Mouse (Mus musculus) liver, adult 2 months (tissue): Measurements from ENCODE around the gene Soga3. TPM values are rescaled to one million over a fixed set of nuclear protein-coding genes. Genes with fewer than 3 reads are reported as not detected.

Source experiments
- DNase-seq: peaks from one replicate; pipeline ENCODE4 v3.0.0-alpha.2; 2011; ENCODE audit warnings: low read depth, low spot score; ENCODE audit errors: extremely low read depth
- H3K27ac ChIP-seq: fragments of 200-500 bp; replicated peaks from 2 replicates; pipeline ENCODE4 v1.5.1; 2012; ENCODE audit warnings: low read depth, mild to moderate bottlenecking, control low read depth, inconsistent platforms, low read length; ENCODE audit not compliant: insufficient read depth
- H3K27me3 ChIP-seq: fragments of 200-500 bp; 2 replicates; pipeline ENCODE4 v1.6.1; 2012; ENCODE audit warnings: mild to moderate bottlenecking, moderate library complexity, low read length, inconsistent platforms; ENCODE audit not compliant: control insufficient read depth, insufficient read depth
- H3K36me3 ChIP-seq: fragments of 200-500 bp; 2 replicates; pipeline ENCODE4 v1.6.1; 2012; ENCODE audit warnings: low read length, inconsistent platforms; ENCODE audit not compliant: control insufficient read depth, insufficient read depth
- H3K4me1 ChIP-seq: fragments of 200-500 bp; 2 replicates; pipeline ENCODE4 v1.6.1; 2011; ENCODE audit warnings: low read length; ENCODE audit not compliant: control insufficient read depth, insufficient read depth
- H3K4me3 ChIP-seq: fragments of 200-500 bp; 2 replicates; pipeline ENCODE4 v1.5.1; 2011; ENCODE audit warnings: low read depth, mild to moderate bottlenecking, control low read depth, low read length, moderate library complexity; ENCODE audit not compliant: insufficient read depth
- H3K79me2 ChIP-seq: fragments of 200-500 bp; 2 replicates; pipeline ENCODE4 v1.6.1; 2012; ENCODE audit warnings: inconsistent platforms, mild to moderate bottlenecking, low read length, moderate library complexity; ENCODE audit not compliant: control insufficient read depth, insufficient read depth
- H3K9ac ChIP-seq: fragments of 200-500 bp; 2 replicates; pipeline ENCODE4 v1.6.1; 2012; ENCODE audit warnings: low read depth, mild to moderate bottlenecking, control low read depth, inconsistent platforms, low read length
- CTCF ChIP-seq: fragments of 200-500 bp; IDR thresholded peaks from 2 replicates; pipeline ENCODE4 v1.5.1; 2011; ENCODE audit warnings: low read depth, low read length, control low read depth
- POLR2A ChIP-seq: fragments of 200-500 bp; IDR thresholded peaks from 2 replicates; pipeline ENCODE4 v1.6.1; 2011; ENCODE audit warnings: low read length, control low read depth; ENCODE audit not compliant: insufficient read depth; ENCODE audit errors: extremely low read depth
- WGBS: fragments of 180-500 bp; shearing (Covaris S2); methylation state at CpG from one replicate; pipeline ENCODE4 v1.1.7; 2018; 5-methylcytosine and 5-hydroxymethylcytosine counted together
- polyA plus RNA-seq: library from polyadenylated mRNA; depleted of rRNA; stranded (reverse); fragments of >200 nt; gene quantifications from 2 replicates; pipeline ENCODE4 v1.2.3, GENCODE M21; 2012
- total RNA-seq: library from RNA; depleted of rRNA; stranded (reverse); fragments of >200 nt; gene quantifications from 2 replicates; pipeline ENCODE4 v1.2.3, GENCODE M21; 2014

Soga3 gene
- total and polyA plus RNA-seq, 2 experiments: not detected

DNA sequence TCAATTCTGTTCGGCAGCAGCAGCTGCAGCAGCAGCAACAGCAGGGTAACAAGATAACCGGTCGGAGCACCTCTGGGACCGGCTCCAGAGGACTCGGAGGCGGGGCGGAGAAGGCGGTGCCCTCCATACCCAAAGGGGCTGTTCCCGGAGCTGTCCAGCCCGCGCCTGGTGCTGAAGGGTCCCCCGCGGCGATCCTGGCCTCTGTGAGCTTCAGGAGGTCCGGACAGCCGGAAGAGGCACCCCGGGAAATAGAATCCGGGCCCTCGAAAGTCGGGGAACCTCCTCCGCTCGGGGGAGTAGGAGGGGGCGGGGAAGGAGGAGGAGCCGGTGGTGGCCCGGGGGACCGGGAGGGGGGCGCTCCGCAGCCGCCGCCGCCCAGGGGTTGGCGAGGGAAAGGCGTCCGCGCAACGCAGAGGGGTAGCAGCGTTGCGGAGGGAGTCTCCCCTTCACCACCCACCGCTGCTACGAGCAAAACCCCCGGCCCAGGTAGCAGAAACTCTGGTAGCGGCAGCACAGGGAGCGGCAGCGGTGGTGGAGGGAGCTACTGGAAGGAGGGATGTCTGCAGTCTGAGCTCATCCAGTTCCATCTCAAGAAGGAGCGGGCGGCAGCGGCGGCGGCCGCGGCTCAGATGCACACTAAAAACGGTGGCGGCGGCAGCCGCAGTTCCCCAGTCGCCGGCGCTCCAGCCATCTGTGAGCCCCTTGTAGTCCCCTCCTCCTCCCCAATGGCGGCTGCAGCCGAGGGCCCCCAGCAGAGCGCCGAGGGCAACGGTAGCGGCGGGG, 3.4 kb downstream of the Soga3 start:
- H3K36me3 ChIP-seq: no peaks in the 10 kb centered on the region
- TF ChIP-seq CTCF: no peak
- TF ChIP-seq POLR2A: no peak
- H3K4me1 ChIP-seq: no peaks in the 10 kb centered on the region
- H3K79me2 ChIP-seq: no peaks in the 10 kb centered on the region
- no peak overlapping the region for H3K9ac ChIP-seq
- H3K27me3 ChIP-seq: peaks cover 20% of the 10 kb centered on the region
- no peak overlapping the region for H3K27ac ChIP-seq
- peak overlapping the region; percentile 49; the same call in 1 of the 2 replicates for H3K4me3 ChIP-seq
- WGBS: 1% methylated on average over 58 of the region's 65 CpGs
- DNase-seq: peak; percentile 29

- no peak overlapping the region for H3K9ac ChIP-seq
- no peak overlapping the region for H3K27ac ChIP-seq
- WGBS: 3% methylated on average over 12 of the region's 12 CpGs
- no peak for DNase-seq
- H3K27me3 ChIP-seq: peaks cover 20% of the 10 kb centered on the region
- H3K4me1 ChIP-seq: no peaks in the 10 kb centered on the region
- H3K4me3 ChIP-seq: no peak overlapping the region
- no peak for TF ChIP-seq CTCF
- TF ChIP-seq POLR2A: no peak
- no peaks in the 10 kb centered on the region for H3K36me3 ChIP-seq
- no peaks in the 10 kb centered on the region for H3K79me2 ChIP-seq
These were observed 4.0 kb downstream of the Soga3 start for GRCm38 (mm10) chr10:29147641-29147990.

DNA sequence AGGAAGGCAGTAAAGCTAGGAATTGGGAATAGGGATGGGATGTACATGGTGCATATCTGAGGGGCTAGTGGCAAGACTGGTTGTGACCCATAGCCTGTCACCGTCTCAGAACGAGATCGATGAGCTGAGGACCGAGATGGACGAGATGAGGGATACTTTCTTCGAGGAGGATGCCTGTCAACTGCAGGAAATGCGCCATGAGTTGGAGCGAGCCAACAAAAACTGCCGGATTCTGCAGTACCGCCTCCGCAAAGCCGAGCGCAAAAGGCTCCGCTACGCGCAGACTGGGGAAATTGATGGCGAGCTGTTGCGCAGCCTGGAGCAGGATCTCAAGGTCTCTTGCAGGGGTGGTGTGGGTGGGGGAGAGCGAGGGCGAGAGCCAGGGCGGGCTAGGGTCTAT, 4.4 kb downstream of the Soga3 start:
- Histone ChIP-seq H3K27me3 (peaks cover 20% of the 10 kb centered on the region), H3K79me2 (no peaks in the 10 kb centered on the region), H3K4me3 (no peak overlapping the region), H3K9ac (no peak overlapping the region), H3K4me1 (no peaks in the 10 kb centered on the region), H3K36me3 (no peaks in the 10 kb centered on the region), H3K27ac (no peak overlapping the region)
- DNase-seq: no peak
- TF ChIP-seq CTCF: no peak
- no peak for TF ChIP-seq POLR2A
- WGBS: 7% methylated on average over 21 of the region's 21 CpGs

DNA sequence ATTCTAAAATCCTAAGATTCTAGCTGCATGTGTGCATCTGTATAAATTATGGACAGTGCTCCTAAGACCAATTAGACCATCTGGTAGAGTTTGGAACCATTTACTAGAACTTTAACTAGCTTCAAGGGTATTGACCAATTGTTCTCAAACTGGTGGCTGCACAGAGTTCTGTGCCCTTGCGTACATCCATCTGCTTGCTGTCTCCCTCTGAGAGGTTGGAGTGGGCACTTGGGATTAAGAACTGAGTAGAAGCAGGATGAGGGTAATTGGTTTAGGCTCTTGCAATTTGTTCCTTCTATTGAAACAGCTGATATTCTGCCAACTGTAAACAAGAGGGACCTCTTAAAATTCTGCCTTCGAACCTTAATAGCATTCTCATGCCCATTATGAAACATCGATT, 11.7 kb downstream of the Soga3 start:
- Histone ChIP-seq H3K4me3 (no peak overlapping the region), H3K9ac (no peak overlapping the region), H3K36me3 (no peaks in the 10 kb centered on the region), H3K79me2 (no peaks in the 10 kb centered on the region), H3K27ac (no peak overlapping the region), H3K4me1 (no peaks in the 10 kb centered on the region), H3K27me3 (no peaks in the 10 kb centered on the region)
- no peak for DNase-seq
- WGBS: 86% methylated on average over 3 of the region's 3 CpGs
- TF ChIP-seq POLR2A (no peak), CTCF (no peak)

DNA sequence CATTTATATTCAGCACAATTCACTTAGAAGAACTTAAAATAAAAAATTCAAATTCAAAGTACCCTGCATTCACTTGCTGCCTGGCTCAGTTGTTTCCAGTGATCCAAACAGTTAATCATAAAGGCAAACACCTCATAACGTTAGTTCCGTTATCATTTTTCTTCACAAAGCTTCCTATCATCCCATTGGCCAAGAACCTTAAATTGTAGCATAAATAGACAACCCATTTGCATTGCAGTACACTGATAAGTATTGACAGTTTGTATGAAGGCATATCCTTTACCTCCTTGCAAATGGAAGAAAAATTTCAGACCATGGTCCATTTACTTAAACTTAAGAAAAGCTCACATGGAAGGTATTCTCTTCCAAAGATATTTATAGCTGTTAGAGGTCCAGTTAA, 18.0 kb downstream of the Soga3 start:
- no peaks in the 10 kb centered on the region for H3K4me1 ChIP-seq
- no peak overlapping the region for H3K27ac ChIP-seq
- no peak overlapping the region for H3K9ac ChIP-seq
- WGBS: 75% methylated on average over 2 of the region's 2 CpGs
- DNase-seq: no peak
- no peaks in the 10 kb centered on the region for H3K27me3 ChIP-seq
- H3K36me3 ChIP-seq: no peaks in the 10 kb centered on the region
- no peak overlapping the region for H3K4me3 ChIP-seq
- TF ChIP-seq POLR2A (no peak), CTCF (no peak)
- H3K79me2 ChIP-seq: no peaks in the 10 kb centered on the region

- 69% methylated on average over 2 of the region's 2 CpGs for WGBS
- Histone ChIP-seq H3K4me1 (no peaks in the 10 kb centered on the region), H3K4me3 (no peak overlapping the region), H3K27ac (no peak overlapping the region), H3K79me2 (no peaks in the 10 kb centered on the region), H3K27me3 (no peaks in the 10 kb centered on the region), H3K9ac (no peak overlapping the region), H3K36me3 (no peaks in the 10 kb centered on the region)
- TF ChIP-seq CTCF (no peak), POLR2A (no peak)
- DNase-seq: no peak
These were observed 30.1 kb downstream of the Soga3 start for GRCm38 (mm10) chr10:29173778-29174177.
